Mouse (Mus musculus): ENCODE results near the gene 1700001K19Rik. TPM values are rescaled to one million over a fixed set of nuclear protein-coding genes. Genes with fewer than 3 reads are reported as not detected.
"Not testable (repeated sequence)": the region's sequence is repeated elsewhere in the genome, so short reads cannot be mapped to it uniquely, and the experiment has no call there.

Gene 1700001K19Rik
- polyA plus RNA-seq, 1 experiment: not detected

DNA sequence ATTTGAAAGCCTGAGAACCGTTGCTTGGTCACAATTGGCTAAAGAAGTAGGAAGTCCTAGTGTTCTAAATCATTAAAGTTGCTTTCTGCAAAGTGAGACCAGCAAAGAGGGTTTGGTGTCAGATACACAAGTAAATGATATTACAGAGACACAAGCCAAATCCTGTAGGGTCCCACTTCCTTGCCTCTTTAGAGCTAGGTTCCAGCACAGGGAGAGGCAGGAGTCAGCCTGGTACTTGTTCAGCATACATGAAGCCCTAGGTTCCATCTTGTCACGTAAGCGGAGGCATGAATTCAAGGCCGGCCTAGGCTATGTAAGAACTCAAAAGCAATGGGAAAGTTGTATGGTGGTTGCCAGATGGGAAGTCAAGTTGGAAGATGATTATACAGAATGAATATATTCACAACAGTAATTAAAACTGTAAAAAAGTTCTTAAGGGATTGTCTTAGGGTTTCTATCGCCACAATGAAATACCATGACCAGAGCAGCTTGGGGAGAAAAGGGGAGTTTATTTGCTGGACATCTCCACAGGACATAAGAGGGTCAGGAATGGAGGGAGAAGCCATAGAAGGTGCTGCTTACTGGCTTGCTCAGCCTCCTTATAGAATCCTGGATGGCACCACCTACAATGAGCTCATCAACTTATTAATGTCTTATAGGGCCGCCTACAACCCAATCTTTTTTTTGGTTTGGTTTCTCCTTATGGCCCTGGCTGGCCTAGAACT, 7.7 kb upstream of the 1700001K19Rik start:
- no peak overlapping the region for H3K9ac ChIP-seq (ENCODE audit: low read depth, poor library complexity, severe bottlenecking)
- TF ChIP-seq POLR2A (IDR thresholded peaks at IDR 0.05; ENCODE audit: insufficient read depth, low read length) (peak; percentile 13), CTCF (IDR thresholded peaks at IDR 0.05; ENCODE audit: low read depth, low read length) (no peak)
- no peak overlapping the region for H3K4me3 ChIP-seq (ENCODE audit: low read depth, low read length)
- H3K9me3 ChIP-seq (replicated peaks; ENCODE audit: control insufficient read depth, insufficient read depth, low read length, poor library complexity, severe bottlenecking): no peaks in the 10 kb centered on the region
- no peaks in the 10 kb centered on the region for H3K27me3 ChIP-seq (ENCODE audit: control insufficient read depth, insufficient read depth, low read length, poor library complexity, severe bottlenecking)
- peaks cover 46% of the 10 kb centered on the region for H3K36me3 ChIP-seq (ENCODE audit: control insufficient read depth, insufficient read depth, low read length, poor library complexity, severe bottlenecking)
- peak overlapping the region; percentile 78 for H3K27ac ChIP-seq (ENCODE audit: insufficient read depth, low read length)
- no peaks in the 10 kb centered on the region for H3K4me1 ChIP-seq (ENCODE audit: control insufficient read depth, insufficient read depth, low read length)

DNA sequence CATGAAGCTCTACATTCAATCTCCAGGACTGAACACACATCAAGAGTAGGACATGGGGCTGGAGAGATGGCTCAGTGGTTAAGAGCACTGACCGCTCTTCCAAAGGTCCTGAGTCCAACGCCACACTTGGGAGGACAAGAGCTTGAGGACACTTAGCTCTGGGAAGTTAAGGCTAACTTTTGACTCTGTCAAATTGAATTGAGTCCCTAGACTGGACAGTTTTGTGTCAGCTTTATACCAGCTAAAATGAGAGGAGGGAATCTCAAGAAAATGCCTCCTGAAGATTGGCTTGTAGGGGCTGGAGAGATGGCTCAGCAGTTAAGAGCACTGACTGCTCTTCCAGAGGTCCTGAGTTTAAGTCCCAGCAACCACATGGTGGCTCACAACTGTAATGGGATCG, 6.5 kb upstream of the 1700001K19Rik start:
- not testable (repeated sequence) for H3K27me3 ChIP-seq (ENCODE audit: control insufficient read depth, insufficient read depth, low read length, poor library complexity, severe bottlenecking); H3K4me3 ChIP-seq (ENCODE audit: low read depth, low read length); H3K9me3 ChIP-seq (replicated peaks; ENCODE audit: control insufficient read depth, insufficient read depth, low read length, poor library complexity, severe bottlenecking); H3K9ac ChIP-seq (ENCODE audit: low read depth, poor library complexity, severe bottlenecking); H3K4me1 ChIP-seq (ENCODE audit: control insufficient read depth, insufficient read depth, low read length)
- Histone ChIP-seq H3K27ac (ENCODE audit: insufficient read depth, low read length) (peak overlapping the region; percentile 36), H3K36me3 (ENCODE audit: control insufficient read depth, insufficient read depth, low read length, poor library complexity, severe bottlenecking) (peaks cover 37% of the 10 kb centered on the region)

DNA sequence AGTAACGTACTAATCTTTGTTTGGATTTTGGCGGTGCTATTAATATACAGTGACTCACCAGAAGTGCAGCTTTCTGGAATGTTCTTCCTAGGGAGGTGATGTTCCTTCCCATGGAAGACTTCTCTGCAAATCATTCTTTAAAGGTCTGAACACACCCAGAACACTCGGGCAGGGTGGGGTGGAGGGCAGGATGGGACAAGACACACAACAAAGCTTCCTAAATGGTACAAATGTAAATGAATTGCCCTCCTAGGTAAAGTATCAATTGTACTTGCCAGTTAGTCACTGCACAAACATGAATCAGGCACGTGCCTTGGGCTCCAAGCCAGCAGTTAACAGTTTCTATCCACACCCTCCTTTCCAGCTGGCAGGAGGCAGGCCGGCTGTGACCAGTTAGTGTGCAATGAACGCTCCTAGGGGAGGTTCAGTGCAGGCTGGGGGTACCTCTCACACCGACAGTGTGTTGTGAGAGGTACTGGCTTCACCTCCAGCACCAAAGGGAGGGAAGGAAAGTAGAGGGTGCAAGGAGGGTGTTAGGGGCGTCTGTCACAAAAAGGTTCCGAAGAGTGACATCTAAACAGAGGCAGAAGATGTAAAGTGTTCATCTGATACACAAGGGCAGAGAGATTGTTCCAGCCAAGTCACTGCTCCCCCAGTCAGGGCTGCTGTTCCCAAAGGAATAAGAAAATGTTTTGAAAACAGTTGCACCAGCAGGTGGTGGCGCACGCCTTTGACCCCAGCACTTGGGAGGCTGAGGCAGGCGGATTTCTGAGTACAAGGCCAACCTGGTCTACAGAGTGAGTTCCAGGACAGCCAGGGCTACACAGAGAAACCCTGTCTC, 5.7 kb upstream of the 1700001K19Rik start:
- Histone ChIP-seq H3K9me3 (replicated peaks; ENCODE audit: control insufficient read depth, insufficient read depth, low read length, poor library complexity, severe bottlenecking) (no peaks in the 10 kb centered on the region), H3K4me1 (ENCODE audit: control insufficient read depth, insufficient read depth, low read length) (no peaks in the 10 kb centered on the region), H3K27ac (ENCODE audit: insufficient read depth, low read length) (peak overlapping the region; percentile 36), H3K4me3 (ENCODE audit: low read depth, low read length) (no peak overlapping the region), H3K9ac (ENCODE audit: low read depth, poor library complexity, severe bottlenecking) (no peak overlapping the region), H3K27me3 (ENCODE audit: control insufficient read depth, insufficient read depth, low read length, poor library complexity, severe bottlenecking) (no peaks in the 10 kb centered on the region), H3K36me3 (ENCODE audit: control insufficient read depth, insufficient read depth, low read length, poor library complexity, severe bottlenecking) (peaks cover 29% of the 10 kb centered on the region)
- TF ChIP-seq POLR2A (IDR thresholded peaks at IDR 0.05; ENCODE audit: insufficient read depth, low read length) (no peak), EP300 (IDR thresholded peaks at IDR 0.05; ENCODE audit: insufficient read depth, low read depth, low read length) (peak; percentile 96)

DNA sequence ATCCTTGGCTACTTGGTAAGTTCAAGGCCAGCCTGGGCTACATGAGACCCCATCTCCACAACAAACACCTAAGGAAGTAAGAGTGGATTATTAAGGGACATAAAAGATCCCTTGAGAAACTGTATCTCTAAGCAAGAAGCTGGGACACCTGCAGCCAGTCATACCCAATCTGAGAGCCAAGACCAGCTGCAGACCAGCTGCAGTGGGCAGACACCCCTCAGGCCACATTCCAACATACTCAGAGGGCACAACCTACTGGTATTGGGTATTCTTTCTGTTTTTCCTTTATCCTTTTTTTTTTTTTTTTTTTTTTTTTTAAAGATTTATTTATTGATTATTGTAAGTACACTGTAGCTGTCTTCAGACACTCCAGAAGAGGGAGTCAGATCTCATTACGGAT, 1.2 kb upstream of the 1700001K19Rik start:
- Histone ChIP-seq H3K9me3 (replicated peaks; ENCODE audit: control insufficient read depth, insufficient read depth, low read length, poor library complexity, severe bottlenecking) (no peaks in the 10 kb centered on the region), H3K27me3 (ENCODE audit: control insufficient read depth, insufficient read depth, low read length, poor library complexity, severe bottlenecking) (no peaks in the 10 kb centered on the region), H3K27ac (ENCODE audit: insufficient read depth, low read length) (no peak overlapping the region), H3K4me3 (ENCODE audit: low read depth, low read length) (no peak overlapping the region), H3K36me3 (ENCODE audit: control insufficient read depth, insufficient read depth, low read length, poor library complexity, severe bottlenecking) (no peaks in the 10 kb centered on the region), H3K9ac (ENCODE audit: low read depth, poor library complexity, severe bottlenecking) (no peak overlapping the region), H3K4me1 (ENCODE audit: control insufficient read depth, insufficient read depth, low read length) (peaks cover 2% of the 10 kb centered on the region)
- no peak for TF ChIP-seq EP300 (IDR thresholded peaks at IDR 0.05; ENCODE audit: insufficient read depth, low read depth, low read length)
- no peak for TF ChIP-seq CTCF (IDR thresholded peaks at IDR 0.05; ENCODE audit: low read depth, low read length)
- TF ChIP-seq POLR2A (IDR thresholded peaks at IDR 0.05; ENCODE audit: insufficient read depth, low read length): no peak

DNA sequence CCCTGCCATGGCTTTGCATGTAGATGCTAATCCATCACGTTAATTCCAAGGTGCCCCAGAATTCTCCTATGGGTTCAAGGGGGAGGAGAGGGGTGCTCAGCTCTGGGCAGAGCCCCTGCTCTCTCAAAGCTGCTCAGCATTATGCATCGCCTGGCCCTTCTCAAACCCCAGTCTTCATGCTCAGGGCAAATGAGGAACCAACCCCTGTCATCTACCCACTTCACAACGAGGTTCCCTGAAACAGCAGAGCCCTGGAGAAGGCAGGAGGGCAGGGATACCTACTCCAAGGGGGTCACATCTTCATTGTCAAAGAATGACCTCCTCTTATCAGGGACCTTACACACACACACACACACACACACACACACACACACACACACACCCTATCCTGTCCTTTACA, 541 bp downstream of the 1700001K19Rik start:
- TF ChIP-seq EP300 (IDR thresholded peaks at IDR 0.05; ENCODE audit: insufficient read depth, low read depth, low read length): no peak
- TF ChIP-seq POLR2A (IDR thresholded peaks at IDR 0.05; ENCODE audit: insufficient read depth, low read length): no peak
- TF ChIP-seq CTCF (IDR thresholded peaks at IDR 0.05; ENCODE audit: low read depth, low read length): no peak
- Histone ChIP-seq H3K4me3 (ENCODE audit: low read depth, low read length) (no peak overlapping the region), H3K27ac (ENCODE audit: insufficient read depth, low read length) (no peak overlapping the region), H3K27me3 (ENCODE audit: control insufficient read depth, insufficient read depth, low read length, poor library complexity, severe bottlenecking) (no peaks in the 10 kb centered on the region), H3K4me1 (ENCODE audit: control insufficient read depth, insufficient read depth, low read length) (peaks cover 3% of the 10 kb centered on the region), H3K36me3 (ENCODE audit: control insufficient read depth, insufficient read depth, low read length, poor library complexity, severe bottlenecking) (no peaks in the 10 kb centered on the region), H3K9ac (ENCODE audit: low read depth, poor library complexity, severe bottlenecking) (no peak overlapping the region), H3K9me3 (replicated peaks; ENCODE audit: control insufficient read depth, insufficient read depth, low read length, poor library complexity, severe bottlenecking) (no peaks in the 10 kb centered on the region)

DNA sequence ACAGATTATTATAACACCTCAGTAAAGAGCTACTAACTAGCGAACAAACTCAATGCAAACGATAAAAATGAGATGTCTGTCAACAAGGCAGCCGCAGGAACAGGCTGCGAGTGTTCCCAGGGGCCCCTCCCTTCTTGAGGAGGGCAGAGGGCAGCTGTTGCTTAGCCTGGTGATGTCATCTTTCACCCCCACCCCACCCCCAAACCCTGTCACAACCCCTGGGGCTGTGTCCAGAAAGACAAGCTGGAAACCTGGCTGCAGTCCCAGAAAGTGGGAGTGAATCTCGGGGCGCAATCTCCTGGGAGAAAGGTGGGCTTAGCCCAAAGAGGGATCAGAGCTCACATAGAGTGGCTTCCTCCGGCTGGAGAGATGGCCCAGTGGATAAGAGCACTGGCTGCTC, 1.2 kb downstream of the 1700001K19Rik start:
- no peak overlapping the region for H3K4me3 ChIP-seq (ENCODE audit: low read depth, low read length)
- H3K36me3 ChIP-seq (ENCODE audit: control insufficient read depth, insufficient read depth, low read length, poor library complexity, severe bottlenecking): no peaks in the 10 kb centered on the region
- no peak overlapping the region for H3K9ac ChIP-seq (ENCODE audit: low read depth, poor library complexity, severe bottlenecking)
- no peaks in the 10 kb centered on the region for H3K9me3 ChIP-seq (replicated peaks; ENCODE audit: control insufficient read depth, insufficient read depth, low read length, poor library complexity, severe bottlenecking)
- H3K27ac ChIP-seq (ENCODE audit: insufficient read depth, low read length): no peak overlapping the region
- TF ChIP-seq EP300 (IDR thresholded peaks at IDR 0.05; ENCODE audit: insufficient read depth, low read depth, low read length) (no peak), CTCF (IDR thresholded peaks at IDR 0.05; ENCODE audit: low read depth, low read length) (no peak), POLR2A (IDR thresholded peaks at IDR 0.05; ENCODE audit: insufficient read depth, low read length) (no peak)
- no peaks in the 10 kb centered on the region for H3K27me3 ChIP-seq (ENCODE audit: control insufficient read depth, insufficient read depth, low read length, poor library complexity, severe bottlenecking)
- peaks cover 3% of the 10 kb centered on the region for H3K4me1 ChIP-seq (ENCODE audit: control insufficient read depth, insufficient read depth, low read length)
